Mouse (Mus musculus) thymus, postnatal 36 days (tissue): ENCODE measurements at regions not wholly inside any gene's neighbourhood (a gene's known extent, or its start where the extent isn't known, plus 50 kb on each side); places are given as distances from the start of the nearest gene placed in this dataset.

ENCODE experiments used
- DNase-seq, 2 experiments: peaks; one replicate each; pipeline ENCODE4 v3.0.0; 2022; ENCODE audit warnings: mixed read lengths in 2 of 2

- no peak for DNase-seq
These were observed 2472.7 kb upstream of the Gm7489 start for GRCm38 (mm10) chr15:51411966-51412365.

GRCm38 (mm10) chr15:51442606-51443005, 2442.1 kb upstream of the Gm7489 start:
- DNase-seq: no peak

- DNase-seq: no peak
These were observed 2414.8 kb upstream of the Gm7489 start for GRCm38 (mm10) chr15:51469895-51470294.

GRCm38 (mm10) chr15:51471143-51471542, 2413.6 kb upstream of the Gm7489 start:
- DNase-seq: no peak

- DNase-seq: no peak
These were observed 2412.7 kb upstream of the Gm7489 start for GRCm38 (mm10) chr15:51472049-51472448.

- no peak for DNase-seq
These were observed 2402.8 kb upstream of the Gm7489 start for GRCm38 (mm10) chr15:51481856-51482255.

GRCm38 (mm10) chr15:51484207-51484606, 2400.5 kb upstream of the Gm7489 start:
- no peak for DNase-seq

GRCm38 (mm10) chr15:51485554-51485953, 2399.2 kb upstream of the Gm7489 start:
- no peak for DNase-seq

- no peak for DNase-seq
These were observed 2382.5 kb upstream of the Gm7489 start for GRCm38 (mm10) chr15:51502058-51502741.

- DNase-seq: no peak
These were observed 2381.9 kb upstream of the Gm7489 start for GRCm38 (mm10) chr15:51502742-51503270.

- no peak for DNase-seq
These were observed 2381.4 kb upstream of the Gm7489 start for GRCm38 (mm10) chr15:51503341-51503740.

- no peak for DNase-seq
These were observed 2380.5 kb upstream of the Gm7489 start for GRCm38 (mm10) chr15:51504016-51504760.

GRCm38 (mm10) chr15:51504789-51505188, 2379.9 kb upstream of the Gm7489 start:
- DNase-seq: no peak

GRCm38 (mm10) chr15:51507126-51507525, 2377.6 kb upstream of the Gm7489 start:
- DNase-seq: no peak

- DNase-seq: no peak
These were observed 2373.4 kb upstream of the Gm7489 start for GRCm38 (mm10) chr15:51511319-51511718.

- no peak for DNase-seq
These were observed 2348.4 kb upstream of the Gm7489 start for GRCm38 (mm10) chr15:51536317-51536716.

GRCm38 (mm10) chr15:51551216-51551775, 2333.4 kb upstream of the Gm7489 start:
- DNase-seq: no peak

- no peak for DNase-seq
These were observed 2326.5 kb upstream of the Gm7489 start for GRCm38 (mm10) chr15:51558215-51558614.

- DNase-seq: no peak
These were observed 2319.2 kb upstream of the Gm7489 start for GRCm38 (mm10) chr15:51565543-51565942.

GRCm38 (mm10) chr15:51570631-51571030, 2314.1 kb upstream of the Gm7489 start:
- no peak for DNase-seq

- DNase-seq: no peak
These were observed 2310.1 kb upstream of the Gm7489 start for GRCm38 (mm10) chr15:51574538-51575105.

GRCm38 (mm10) chr15:51583636-51584035, 2301.1 kb upstream of the Gm7489 start:
- DNase-seq: no peak

- DNase-seq: no peak
These were observed 2298.6 kb upstream of the Gm7489 start for GRCm38 (mm10) chr15:51586146-51586545.
